Mouse (Mus musculus) limb, embryonic 15.5 days (tissue): ENCODE measurements around the gene Tut7. TPM values are rescaled to one million over a fixed set of nuclear protein-coding genes. Genes with fewer than 3 reads are reported as not detected.

Experiments
- ATAC-seq: fragments of 200-750 bp; cut with Nextera tagmentation; 2 replicates; pipeline ENCODE4 v1.8.0; 2017; ENCODE audit warnings: low read depth, moderate TSS enrichment; ENCODE audit not compliant: insufficient number of reproducible peaks, low FRiP score, low TSS enrichment
- H3K27ac ChIP-seq: fragments of 300-500 bp; sonication (generic); 2 replicates; pipeline ENCODE4 v1.5.1; 2015; ENCODE audit warnings: moderate library complexity, mild to moderate bottlenecking, inconsistent platforms
- H3K27me3 ChIP-seq: fragments of 300-500 bp; sonication (generic); 2 replicates; pipeline ENCODE4 v1.6.1; 2015; ENCODE audit warnings: inconsistent platforms
- H3K36me3 ChIP-seq: fragments of 300-500 bp; sonication (generic); 2 replicates; pipeline ENCODE4 v1.6.1; 2015; ENCODE audit warnings: inconsistent platforms
- H3K4me1 ChIP-seq: fragments of 300-500 bp; sonication (generic); 2 replicates; pipeline ENCODE4 v1.6.1; 2015; ENCODE audit warnings: inconsistent platforms
- H3K4me2 ChIP-seq: fragments of 300-500 bp; sonication (generic); 2 replicates; pipeline ENCODE4 v1.6.1; 2015; ENCODE audit warnings: mild to moderate bottlenecking, inconsistent platforms
- H3K4me3 ChIP-seq: fragments of 300-500 bp; sonication (generic); 2 replicates; pipeline ENCODE4 v1.5.1; 2015; ENCODE audit warnings: mild to moderate bottlenecking, inconsistent platforms
- H3K9ac ChIP-seq: fragments of 300-500 bp; sonication (generic); 2 replicates; pipeline ENCODE4 v1.6.1; 2015; ENCODE audit warnings: inconsistent platforms
- H3K9me3 ChIP-seq: fragments of 300-500 bp; sonication (generic); 2 replicates; pipeline ENCODE4 v1.6.1; 2016; ENCODE audit warnings: inconsistent platforms
- WGBS: fragments of 180-500 bp; shearing (Covaris S2); methylation state at CpG from one replicate; pipeline ENCODE4 v1.1.7; 2015; 5-methylcytosine and 5-hydroxymethylcytosine counted together
- polyA plus RNA-seq: library from polyadenylated mRNA; unstranded; fragments of >200 nt; fragmentation: Nextera tagmentation; extraction: Ambion mirVana; gene quantifications from 2 replicates; pipeline ENCODE4 v1.2.1, GENCODE M21; 2015

Gene Tut7
- 50.4 and 57.1 TPM in 2 replicates for polyA plus RNA-seq

DNA sequence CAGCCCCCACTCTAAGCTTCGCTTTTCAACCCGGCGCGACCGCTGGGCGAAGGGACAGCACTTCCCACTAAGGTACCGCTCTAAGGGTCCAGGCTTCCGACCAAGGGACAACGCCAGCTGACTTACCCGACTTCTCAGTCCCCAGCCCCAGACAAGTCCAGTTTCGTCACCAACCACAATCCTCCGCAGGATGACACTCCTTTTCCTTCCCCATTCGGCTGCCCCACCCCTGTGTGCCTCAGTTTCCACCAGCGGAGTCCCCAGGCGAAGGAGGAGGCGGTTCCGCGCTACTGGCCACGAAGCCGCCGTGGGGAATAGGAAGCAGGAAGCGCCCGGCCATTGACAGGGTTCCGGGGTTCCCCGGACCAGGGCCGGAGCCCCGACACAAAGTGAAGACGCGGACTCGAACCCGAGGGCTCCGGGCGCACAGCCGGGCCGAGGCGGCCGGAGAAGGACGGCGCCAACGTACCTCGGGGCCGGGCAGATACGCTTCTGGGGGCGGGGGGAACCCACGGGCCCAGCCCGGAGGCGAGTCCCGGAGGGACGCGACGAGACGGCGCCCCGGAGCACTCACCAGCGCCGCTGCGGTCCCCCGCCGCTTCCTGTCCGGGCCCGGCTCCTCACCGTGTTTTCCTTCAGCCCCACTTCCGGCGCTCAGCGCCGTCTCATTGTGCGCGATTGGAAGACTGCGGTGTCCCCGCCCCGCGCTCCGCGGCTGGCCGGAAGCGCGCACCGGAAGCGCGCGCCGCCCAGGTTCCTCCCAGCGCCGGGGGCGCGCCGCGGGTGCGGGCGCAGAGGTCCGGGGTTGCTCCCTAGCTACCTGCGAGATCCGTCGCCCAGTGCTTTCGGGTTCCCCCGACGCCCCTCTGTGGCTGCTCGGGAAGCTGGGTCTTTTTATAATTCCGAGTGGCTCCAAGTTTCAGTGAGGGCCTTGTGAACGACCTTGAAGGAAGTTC lies at the start of gene Tut7:
Gene Tut7 (minus strand): TSS at position 641 of the 956 bp plus-strand sequence.
- Histone ChIP-seq H3K27me3 (no peaks in the 10 kb centered on the region), H3K4me3 (peak within 1 kb of the TSS; percentile 94), H3K9me3 (no peaks in the 10 kb centered on the region), H3K4me2 (peak within 1 kb of the TSS; percentile 53), H3K27ac (peak within 1 kb of the TSS; percentile 95), H3K4me1 (peaks cover 26% of the 10 kb centered on the region), H3K36me3 (0 out of 2 replicates have a peak, but pooled peaks cover 8% of the 10 kb centered on the region), H3K9ac (peak within 1 kb of the TSS; percentile 90)
- under 1% methylated on average over 83 of the region's 100 CpGs for WGBS
- peak; percentile 93 for ATAC-seq

- no peak for ATAC-seq
- H3K9me3 ChIP-seq: no peaks in the 10 kb centered on the region
- no peak overlapping the region for H3K27ac ChIP-seq
- H3K27me3 ChIP-seq: no peaks in the 10 kb centered on the region
- peaks cover 21% of the 10 kb centered on the region; the same call in 1 of the 2 replicates for H3K4me1 ChIP-seq
- H3K4me3 ChIP-seq: no peak overlapping the region
- no peak overlapping the region for H3K4me2 ChIP-seq
- no peak overlapping the region for H3K9ac ChIP-seq
- WGBS: 57% methylated on average over 7 of the region's 7 CpGs
- H3K36me3 ChIP-seq: no peaks in the 10 kb centered on the region
Measured at GRCm38 (mm10) chr13:59872446-59872845, 49.5 kb upstream of the Tut7 start.

DNA sequence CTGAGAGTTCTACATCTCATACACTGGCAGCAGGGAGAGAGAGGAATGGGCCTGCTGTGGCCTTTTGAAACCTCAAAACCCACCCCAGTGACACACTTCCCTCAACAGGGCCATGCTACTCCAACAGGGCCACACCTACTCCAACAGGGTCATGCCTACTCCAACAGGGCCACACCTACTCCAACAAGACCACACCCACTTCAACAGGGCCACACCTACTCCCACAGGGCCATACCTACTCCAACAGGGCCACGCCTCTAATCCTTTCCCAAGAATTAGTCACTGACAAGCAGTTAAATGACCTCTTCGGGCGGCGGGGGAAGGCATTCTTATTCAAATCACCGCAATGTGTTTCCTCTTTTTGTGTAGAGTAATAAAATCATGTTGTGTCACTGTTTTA lies 47.1 kb upstream of the Tut7 start:
- WGBS: 73% methylated on average over 5 of the region's 5 CpGs

GRCm38 (mm10) chr13:59868011-59868649 lies 45.2 kb upstream of the Tut7 start:
- Histone ChIP-seq H3K9me3 (no peaks in the 10 kb centered on the region), H3K27me3 (no peaks in the 10 kb centered on the region), H3K4me3 (no peak overlapping the region), H3K4me2 (no peak overlapping the region), H3K36me3 (no peaks in the 10 kb centered on the region), H3K4me1 (0 out of 2 replicates have a peak, but pooled peaks cover 3% of the 10 kb centered on the region), H3K9ac (no peak overlapping the region), H3K27ac (no peak overlapping the region)
- no peak for ATAC-seq
- WGBS: 70% methylated on average over 9 of the region's 9 CpGs

More for the DNA sequence above, 47.1 kb upstream of the Tut7 start:
- no peak overlapping the region for H3K4me2 ChIP-seq
- no peak overlapping the region for H3K4me3 ChIP-seq
- H3K27ac ChIP-seq: no peak overlapping the region
- H3K36me3 ChIP-seq: no peaks in the 10 kb centered on the region
- H3K4me1 ChIP-seq: peaks cover 12% of the 10 kb centered on the region; the same call in 1 of the 2 replicates
- ATAC-seq: no peak
- no peaks in the 10 kb centered on the region for H3K9me3 ChIP-seq
- H3K27me3 ChIP-seq: no peaks in the 10 kb centered on the region
- no peak overlapping the region for H3K9ac ChIP-seq

DNA sequence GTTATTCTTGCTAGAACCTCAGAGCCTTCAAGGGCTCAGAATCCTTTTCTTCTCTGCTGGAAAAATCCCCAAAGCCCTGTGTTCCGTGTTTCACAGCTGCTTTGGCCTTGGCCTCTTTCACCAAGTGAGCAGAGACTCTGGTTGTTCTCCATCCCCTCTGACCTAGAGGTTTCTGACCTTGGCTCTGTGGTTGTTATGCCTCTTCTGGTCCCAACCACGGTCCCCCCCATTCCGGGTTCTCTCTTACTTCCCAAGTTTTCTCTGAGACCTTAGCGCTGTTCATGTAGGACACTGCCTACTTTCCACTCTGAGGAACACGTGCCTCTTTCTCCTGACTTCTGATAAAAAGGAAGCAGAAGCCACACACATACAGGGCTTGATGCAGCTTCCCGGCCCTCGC lies 44.2 kb upstream of the Tut7 start:
- ATAC-seq: no peak
- H3K36me3 ChIP-seq: no peaks in the 10 kb centered on the region
- WGBS: 81% methylated on average over 7 of the region's 7 CpGs

DNA sequence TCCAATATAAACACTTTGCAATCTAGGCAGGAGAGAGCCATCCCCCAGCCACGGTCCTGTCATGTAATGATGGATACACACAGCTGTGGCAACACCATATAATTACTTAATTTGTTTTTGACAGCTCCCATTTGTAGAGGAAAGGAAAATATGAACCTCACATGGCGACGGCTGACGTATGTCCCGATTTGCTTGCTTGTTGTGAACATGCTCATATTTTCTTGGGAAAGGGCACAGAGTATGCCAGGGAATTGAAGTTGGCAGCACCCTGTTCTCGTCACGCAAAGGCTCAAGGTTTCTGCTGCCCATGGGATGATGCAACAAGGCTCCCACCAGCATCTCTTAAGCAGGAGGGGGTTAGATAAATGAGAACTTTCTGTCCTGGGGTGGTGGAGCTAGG lies 36.6 kb upstream of the Tut7 start:
- 49% methylated on average over 7 of the region's 7 CpGs for WGBS

More for the DNA sequence above, 44.2 kb upstream of the Tut7 start:
- H3K4me2 ChIP-seq: no peak overlapping the region
- no peaks in the 10 kb centered on the region for H3K27me3 ChIP-seq
- no peaks in the 10 kb centered on the region for H3K4me1 ChIP-seq
- no peaks in the 10 kb centered on the region for H3K9me3 ChIP-seq
- no peak overlapping the region for H3K4me3 ChIP-seq
- H3K9ac ChIP-seq: no peak overlapping the region
- H3K27ac ChIP-seq: no peak overlapping the region

GRCm38 (mm10) chr13:59856286-59857070 lies 33.5 kb upstream of the Tut7 start:
- Histone ChIP-seq H3K27me3 (no peaks in the 10 kb centered on the region), H3K4me3 (no peak overlapping the region), H3K4me2 (no peak overlapping the region), H3K9ac (no peak overlapping the region), H3K4me1 (no peaks in the 10 kb centered on the region), H3K9me3 (no peaks in the 10 kb centered on the region), H3K36me3 (no peaks in the 10 kb centered on the region), H3K27ac (no peak overlapping the region)
- ATAC-seq: no peak
- WGBS: 50% methylated on average over 20 of the region's 20 CpGs

More for the DNA sequence above, 36.6 kb upstream of the Tut7 start:
- no peak overlapping the region for H3K9ac ChIP-seq
- peak; percentile 52; the same call in 1 of the 2 replicates for ATAC-seq
- H3K9me3 ChIP-seq: no peaks in the 10 kb centered on the region
- no peaks in the 10 kb centered on the region for H3K4me1 ChIP-seq
- no peak overlapping the region for H3K4me3 ChIP-seq
- H3K36me3 ChIP-seq: no peaks in the 10 kb centered on the region
- 0 out of 2 replicates have a peak overlapping the region, but pooled peaks have one; percentile 30 for H3K27ac ChIP-seq
- H3K4me2 ChIP-seq: no peak overlapping the region
- no peaks in the 10 kb centered on the region for H3K27me3 ChIP-seq

DNA sequence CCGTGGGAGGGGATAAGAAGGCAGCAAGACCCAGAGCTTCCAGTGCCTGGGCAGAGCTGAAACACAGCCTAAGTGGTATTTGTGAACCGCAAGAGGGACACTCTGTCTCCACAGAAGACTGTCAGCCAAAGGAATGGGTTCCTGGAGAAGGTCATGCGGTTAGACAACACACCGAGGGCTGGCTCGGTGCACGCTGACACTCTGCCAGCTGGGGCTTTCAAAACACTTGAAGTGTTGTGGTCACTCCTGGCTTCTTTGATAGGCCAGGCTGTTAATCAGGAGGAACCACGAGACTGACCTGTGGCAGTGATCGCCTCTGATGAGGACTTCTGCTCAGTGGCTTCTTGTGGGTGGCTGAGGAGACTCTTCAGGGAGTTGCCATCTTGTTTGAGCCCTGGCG lies 30.5 kb upstream of the Tut7 start:
- H3K4me2 ChIP-seq: no peak overlapping the region
- H3K4me1 ChIP-seq: 0 out of 2 replicates have a peak, but pooled peaks cover 6% of the 10 kb centered on the region
- H3K27me3 ChIP-seq: no peaks in the 10 kb centered on the region
- H3K36me3 ChIP-seq: no peaks in the 10 kb centered on the region
- no peak overlapping the region for H3K4me3 ChIP-seq
- ATAC-seq: no peak
- no peaks in the 10 kb centered on the region for H3K9me3 ChIP-seq
- H3K27ac ChIP-seq: no peak overlapping the region
- 75% methylated on average over 9 of the region's 9 CpGs for WGBS
- H3K9ac ChIP-seq: no peak overlapping the region

GRCm38 (mm10) chr13:59850373-59850772 lies 27.4 kb upstream of the Tut7 start:
- no peaks in the 10 kb centered on the region for H3K36me3 ChIP-seq
- H3K9me3 ChIP-seq: no peaks in the 10 kb centered on the region
- no peaks in the 10 kb centered on the region for H3K27me3 ChIP-seq
- peak overlapping the region; percentile 47; the same call in 1 of the 2 replicates for H3K27ac ChIP-seq
- H3K4me3 ChIP-seq: no peak overlapping the region
- H3K4me2 ChIP-seq: no peak overlapping the region
- H3K9ac ChIP-seq: no peak overlapping the region
- no peak for ATAC-seq
- WGBS: 68% methylated on average over 10 of the region's 10 CpGs
- H3K4me1 ChIP-seq: 0 out of 2 replicates have a peak, but pooled peaks cover 6% of the 10 kb centered on the region

DNA sequence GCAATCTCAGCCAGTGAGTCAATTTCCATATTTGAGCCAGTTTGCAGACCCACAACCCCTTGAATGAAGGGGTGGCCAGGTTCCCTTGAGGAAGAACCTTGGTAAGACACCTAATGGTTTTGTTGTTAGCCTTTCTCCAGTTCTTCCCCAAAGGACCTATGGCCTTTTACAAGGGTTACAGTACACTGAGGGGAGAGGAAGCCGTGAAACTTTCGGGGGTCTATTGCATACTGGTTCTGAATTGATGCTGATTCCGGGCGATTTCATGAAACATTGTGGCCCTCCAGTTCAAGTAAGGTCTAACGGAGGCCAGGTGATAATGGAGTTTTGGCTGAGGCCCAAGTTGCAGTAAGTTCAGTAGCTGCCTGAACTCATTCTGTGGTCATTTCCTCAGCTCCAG lies 21.7 kb upstream of the Tut7 start:
- Histone ChIP-seq H3K4me2 (no peak overlapping the region), H3K4me3 (no peak overlapping the region), H3K27ac (no peak overlapping the region), H3K36me3 (no peaks in the 10 kb centered on the region), H3K27me3 (no peaks in the 10 kb centered on the region), H3K9me3 (no peaks in the 10 kb centered on the region), H3K9ac (no peak overlapping the region), H3K4me1 (peaks cover 6% of the 10 kb centered on the region)
- ATAC-seq: no peak
- WGBS: 78% methylated on average over 5 of the region's 5 CpGs

DNA sequence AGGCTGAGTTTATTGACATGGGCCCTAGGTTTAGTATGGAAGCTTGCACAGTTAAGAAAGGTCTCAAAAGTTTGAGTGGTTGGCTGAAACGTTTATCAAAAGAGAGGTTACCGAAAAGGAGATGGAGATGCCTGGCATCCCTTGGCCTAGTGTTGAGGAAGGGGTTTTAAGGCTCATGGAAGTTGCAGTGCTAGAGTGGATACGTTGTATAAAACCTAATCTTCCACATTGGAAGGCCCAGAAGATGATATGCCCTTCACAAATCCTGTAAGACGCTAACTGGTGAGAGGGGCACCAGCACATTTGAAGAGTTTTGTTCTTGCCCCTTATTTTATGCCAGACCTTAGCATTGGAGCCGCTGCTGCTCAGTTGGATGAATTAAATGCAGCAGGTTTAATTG lies 21.0 kb upstream of the Tut7 start:
- 73% methylated on average over 5 of the region's 5 CpGs for WGBS
- H3K36me3 ChIP-seq: no peaks in the 10 kb centered on the region
- no peak overlapping the region for H3K9ac ChIP-seq
- no peaks in the 10 kb centered on the region for H3K27me3 ChIP-seq
- no peak overlapping the region for H3K4me3 ChIP-seq
- peaks cover 3% of the 10 kb centered on the region for H3K4me1 ChIP-seq
- no peak overlapping the region for H3K4me2 ChIP-seq
- H3K9me3 ChIP-seq: no peaks in the 10 kb centered on the region
- no peak overlapping the region for H3K27ac ChIP-seq
- no peak for ATAC-seq
